Mouse (Mus musculus): ENCODE results near the gene Tfdp2. TPM values are rescaled to one million over a fixed set of nuclear protein-coding genes. Genes with fewer than 3 reads are reported as not detected.
"Not testable (repeated sequence)": the region's sequence is repeated elsewhere in the genome, so short reads cannot be mapped to it uniquely, and the experiment has no call there.

Tfdp2 gene
- 33.1 and 33.7 TPM in 2 replicates for polyA plus RNA-seq (2015; fragmentation: Nextera tagmentation; extraction: Ambion mirVana)

DNA sequence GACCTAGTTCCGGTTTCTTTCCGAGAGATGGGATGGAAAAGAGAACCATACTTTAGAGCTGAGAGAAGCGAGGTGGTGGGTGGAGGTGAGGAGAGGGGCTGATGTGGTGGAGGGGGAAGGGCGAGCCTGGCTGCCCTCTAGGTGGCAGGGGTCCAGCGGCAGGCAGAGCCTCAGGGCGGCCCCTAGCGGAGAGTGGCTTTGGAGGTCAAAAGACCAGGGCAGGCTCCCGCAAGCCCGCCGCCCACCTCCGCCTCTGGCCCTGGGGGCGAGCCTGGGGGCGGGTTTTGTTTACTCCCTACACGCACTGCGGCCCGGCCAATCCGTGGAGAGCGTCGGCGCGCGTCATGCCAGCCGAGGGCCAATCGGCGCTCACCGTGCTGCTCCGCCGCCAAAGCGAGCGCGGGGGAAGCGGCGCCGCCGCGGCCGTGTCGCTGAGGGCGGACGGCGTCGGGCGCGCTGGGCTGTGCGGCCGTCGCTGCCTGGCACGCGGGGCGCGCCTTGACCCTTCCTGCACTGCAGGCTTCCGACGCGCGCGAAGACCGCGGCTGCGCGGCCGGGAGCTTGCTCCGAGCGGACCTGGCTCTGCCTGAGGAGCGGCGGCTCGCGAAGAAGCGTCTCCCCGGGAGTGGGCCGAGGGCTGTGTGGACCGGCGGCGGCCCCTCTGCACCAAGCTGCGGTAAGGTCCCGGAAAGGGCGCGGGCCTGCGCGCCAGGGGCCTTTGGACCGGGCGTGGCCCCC lies at the start of gene Tfdp2:
Gene Tfdp2 (plus strand): TSS at position 391 of the 738 bp plus-strand sequence.
- Histone ChIP-seq H3K27me3 (replicated peaks; ENCODE audit: control insufficient read depth, insufficient read depth, low read length) (no peaks in the 10 kb centered on the region), H3K4me2 (ENCODE audit: low read length) (peak within 1 kb of the TSS; percentile 97), H3K9ac (replicated peaks; ENCODE audit: low read depth, low read length) (peak within 1 kb of the TSS; percentile 79), H3K9me3 (ENCODE audit: control insufficient read depth, low read length) (no peaks in the 10 kb centered on the region), H3K36me3 (ENCODE audit: control insufficient read depth, insufficient read depth) (no peaks in the 10 kb centered on the region), H3K4me3 (replicated peaks; ENCODE audit: low read length) (peak within 1 kb of the TSS; percentile 93), H3K27ac (ENCODE audit: low read length) (peak within 1 kb of the TSS; percentile 45), H3K4me1 (replicated peaks; ENCODE audit: control insufficient read depth, insufficient read depth, low read length) (peaks cover 13% of the 10 kb centered on the region)
- ATAC-seq, result peak; percentile 100
- under 1% methylated on average over 59 of the region's 81 CpGs for WGBS

DNA sequence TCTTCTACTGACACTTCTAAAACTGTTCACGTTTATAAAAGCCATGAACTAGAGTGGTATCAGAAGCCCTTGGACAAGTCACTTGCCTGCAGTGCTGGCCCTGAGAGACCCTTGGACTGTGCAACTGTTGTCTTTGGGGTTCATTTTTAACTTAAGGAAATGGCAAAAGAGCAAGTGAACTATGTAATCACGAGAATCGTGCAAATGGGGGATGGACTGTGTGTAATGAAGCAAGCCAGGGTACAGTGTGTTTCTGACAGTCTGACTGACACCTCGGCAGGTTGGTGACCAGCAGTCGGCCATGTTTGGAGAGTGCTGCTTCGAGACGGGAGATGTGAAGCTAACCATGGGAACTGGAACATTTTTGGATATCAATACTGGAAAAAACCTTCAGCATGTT lies 43.3 kb upstream of the Tfdp2 start:
- Histone ChIP-seq H3K27me3 (replicated peaks; ENCODE audit: control insufficient read depth, insufficient read depth, low read length) (no peaks in the 10 kb centered on the region), H3K9me3 (ENCODE audit: control insufficient read depth, low read length) (no peaks in the 10 kb centered on the region), H3K4me3 (replicated peaks; ENCODE audit: low read length) (no peak overlapping the region), H3K4me1 (replicated peaks; ENCODE audit: control insufficient read depth, insufficient read depth, low read length) (no peaks in the 10 kb centered on the region), H3K27ac (ENCODE audit: low read length) (no peak overlapping the region), H3K36me3 (ENCODE audit: control insufficient read depth, insufficient read depth) (no peaks in the 10 kb centered on the region), H3K4me2 (ENCODE audit: low read length) (no peak overlapping the region), H3K9ac (replicated peaks; ENCODE audit: low read depth, low read length) (no peak overlapping the region)
- ATAC-seq, result no peak
- 88% methylated on average over 7 of the region's 7 CpGs for WGBS

GRCm38 (mm10) chr9:96158431-96158830 lies 37.6 kb upstream of the Tfdp2 start:
- Histone ChIP-seq H3K9me3 (ENCODE audit: control insufficient read depth, low read length) (no peaks in the 10 kb centered on the region), H3K36me3 (ENCODE audit: control insufficient read depth, insufficient read depth) (no peaks in the 10 kb centered on the region), H3K4me2 (ENCODE audit: low read length) (no peak overlapping the region), H3K4me1 (replicated peaks; ENCODE audit: control insufficient read depth, insufficient read depth, low read length) (no peaks in the 10 kb centered on the region), H3K4me3 (replicated peaks; ENCODE audit: low read length) (no peak overlapping the region), H3K27me3 (replicated peaks; ENCODE audit: control insufficient read depth, insufficient read depth, low read length) (no peaks in the 10 kb centered on the region), H3K9ac (replicated peaks; ENCODE audit: low read depth, low read length) (no peak overlapping the region), H3K27ac (ENCODE audit: low read length) (no peak overlapping the region)
- ATAC-seq, result no peak
- WGBS, result 58% methylated on average over 4 of the region's 4 CpGs

DNA sequence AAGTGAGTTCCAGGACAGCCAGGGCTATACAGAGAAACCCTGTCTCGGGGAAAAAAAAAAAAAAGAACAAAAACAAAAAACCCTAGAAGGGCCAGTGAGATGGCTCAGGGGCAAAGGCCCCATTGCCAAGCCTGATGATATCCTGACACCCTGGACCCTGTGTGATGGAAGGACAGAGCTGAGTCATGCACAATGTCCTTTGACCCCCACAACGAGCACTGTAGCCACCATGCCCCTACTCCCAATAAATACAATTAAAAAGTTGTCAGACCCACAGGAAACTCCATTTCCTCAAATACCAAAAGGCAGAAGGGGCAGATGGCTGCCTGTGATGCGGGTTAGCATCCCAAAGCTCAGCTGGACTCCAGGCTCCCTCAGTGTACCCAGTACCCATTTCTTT lies 37.0 kb upstream of the Tfdp2 start:
- no peaks in the 10 kb centered on the region for H3K9me3 ChIP-seq (ENCODE audit: control insufficient read depth, low read length)
- no peak for ATAC-seq
- H3K36me3 ChIP-seq (ENCODE audit: control insufficient read depth, insufficient read depth), result no peaks in the 10 kb centered on the region
- H3K27ac ChIP-seq (ENCODE audit: low read length), result no peak overlapping the region
- 82% methylated on average over 3 of the region's 3 CpGs for WGBS
- H3K4me2 ChIP-seq (ENCODE audit: low read length), result no peak overlapping the region
- H3K9ac ChIP-seq (replicated peaks; ENCODE audit: low read depth, low read length), result no peak overlapping the region
- no peaks in the 10 kb centered on the region for H3K27me3 ChIP-seq (replicated peaks; ENCODE audit: control insufficient read depth, insufficient read depth, low read length)
- H3K4me3 ChIP-seq (replicated peaks; ENCODE audit: low read length), result no peak overlapping the region
- H3K4me1 ChIP-seq (replicated peaks; ENCODE audit: control insufficient read depth, insufficient read depth, low read length), result no peaks in the 10 kb centered on the region

GRCm38 (mm10) chr9:96160767-96161166 lies 35.3 kb upstream of the Tfdp2 start:
- no peaks in the 10 kb centered on the region for H3K4me1 ChIP-seq (replicated peaks; ENCODE audit: control insufficient read depth, insufficient read depth, low read length)
- no peaks in the 10 kb centered on the region for H3K27me3 ChIP-seq (replicated peaks; ENCODE audit: control insufficient read depth, insufficient read depth, low read length)
- H3K27ac ChIP-seq (ENCODE audit: low read length), result no peak overlapping the region
- ATAC-seq, result no peak
- no peak overlapping the region for H3K4me2 ChIP-seq (ENCODE audit: low read length)
- H3K9me3 ChIP-seq (ENCODE audit: control insufficient read depth, low read length), result no peaks in the 10 kb centered on the region
- WGBS, result 77% methylated on average over 3 of the region's 3 CpGs
- H3K36me3 ChIP-seq (ENCODE audit: control insufficient read depth, insufficient read depth), result no peaks in the 10 kb centered on the region
- no peak overlapping the region for H3K9ac ChIP-seq (replicated peaks; ENCODE audit: low read depth, low read length)
- no peak overlapping the region for H3K4me3 ChIP-seq (replicated peaks; ENCODE audit: low read length)

GRCm38 (mm10) chr9:96162421-96162820 lies 33.7 kb upstream of the Tfdp2 start:
- no peaks in the 10 kb centered on the region for H3K9me3 ChIP-seq (ENCODE audit: control insufficient read depth, low read length)
- WGBS, result 63% methylated on average over 5 of the region's 5 CpGs
- H3K27ac ChIP-seq (ENCODE audit: low read length), result no peak overlapping the region
- no peaks in the 10 kb centered on the region for H3K27me3 ChIP-seq (replicated peaks; ENCODE audit: control insufficient read depth, insufficient read depth, low read length)
- no peaks in the 10 kb centered on the region for H3K36me3 ChIP-seq (ENCODE audit: control insufficient read depth, insufficient read depth)
- no peak for ATAC-seq
- no peaks in the 10 kb centered on the region for H3K4me1 ChIP-seq (replicated peaks; ENCODE audit: control insufficient read depth, insufficient read depth, low read length)
- no peak overlapping the region for H3K4me3 ChIP-seq (replicated peaks; ENCODE audit: low read length)
- no peak overlapping the region for H3K9ac ChIP-seq (replicated peaks; ENCODE audit: low read depth, low read length)
- no peak overlapping the region for H3K4me2 ChIP-seq (ENCODE audit: low read length)

DNA sequence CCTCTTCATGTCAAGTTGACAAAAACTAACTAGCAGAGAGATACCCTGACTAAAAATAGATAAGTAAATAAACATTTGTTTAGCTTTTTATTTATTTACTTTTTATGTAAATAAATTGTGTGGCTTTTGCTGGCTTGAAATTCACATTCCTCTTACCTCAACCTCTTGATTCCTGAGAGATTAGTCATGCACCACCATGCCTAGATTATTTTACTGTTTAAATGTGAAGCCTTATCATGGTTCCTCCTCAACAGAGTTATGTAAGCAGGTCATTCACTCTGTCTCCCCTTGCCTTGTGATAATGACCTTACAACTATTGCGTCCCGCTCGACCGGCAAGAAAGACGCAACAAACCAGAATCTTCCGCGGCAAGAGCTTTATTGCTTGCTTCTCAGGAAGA lies 32.6 kb upstream of the Tfdp2 start:
- ATAC-seq, result no peak
- Histone ChIP-seq H3K9ac (replicated peaks; ENCODE audit: low read depth, low read length) (no peak overlapping the region), H3K4me2 (ENCODE audit: low read length) (no peak overlapping the region), H3K36me3 (ENCODE audit: control insufficient read depth, insufficient read depth) (no peaks in the 10 kb centered on the region), H3K27me3 (replicated peaks; ENCODE audit: control insufficient read depth, insufficient read depth, low read length) (no peaks in the 10 kb centered on the region), H3K9me3 (ENCODE audit: control insufficient read depth, low read length) (no peaks in the 10 kb centered on the region), H3K4me1 (replicated peaks; ENCODE audit: control insufficient read depth, insufficient read depth, low read length) (no peaks in the 10 kb centered on the region), H3K27ac (ENCODE audit: low read length) (no peak overlapping the region), H3K4me3 (replicated peaks; ENCODE audit: low read length) (no peak overlapping the region)
- 96% methylated on average over 7 of the region's 7 CpGs for WGBS

DNA sequence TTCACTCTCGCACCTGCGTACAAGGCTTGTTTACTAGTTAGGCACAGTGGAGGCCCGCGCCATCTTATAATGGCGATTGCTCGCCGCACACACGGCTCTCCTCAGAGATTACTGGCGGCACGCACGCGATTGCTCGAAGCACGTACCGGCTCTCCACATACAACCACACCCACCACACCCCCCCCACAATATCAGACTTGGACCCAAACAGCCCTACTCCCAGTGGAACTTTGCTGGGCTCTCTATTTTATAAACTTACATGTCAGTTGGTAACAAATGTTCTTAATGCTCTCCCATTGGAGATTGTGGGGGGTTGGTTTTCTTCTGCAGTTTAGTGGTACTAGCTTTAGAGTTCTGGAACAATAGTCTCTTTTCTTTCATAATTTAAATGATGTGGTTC lies 32.1 kb upstream of the Tfdp2 start:
- not testable (repeated sequence) for H3K4me2 ChIP-seq (ENCODE audit: low read length); H3K36me3 ChIP-seq (ENCODE audit: control insufficient read depth, insufficient read depth); H3K9ac ChIP-seq (replicated peaks; ENCODE audit: low read depth, low read length); H3K9me3 ChIP-seq (ENCODE audit: control insufficient read depth, low read length); H3K4me3 ChIP-seq (replicated peaks; ENCODE audit: low read length); ATAC-seq; H3K27me3 ChIP-seq (replicated peaks; ENCODE audit: control insufficient read depth, insufficient read depth, low read length); H3K27ac ChIP-seq (ENCODE audit: low read length); H3K4me1 ChIP-seq (replicated peaks; ENCODE audit: control insufficient read depth, insufficient read depth, low read length)
- 95% methylated on average over 14 of the region's 15 CpGs for WGBS

DNA sequence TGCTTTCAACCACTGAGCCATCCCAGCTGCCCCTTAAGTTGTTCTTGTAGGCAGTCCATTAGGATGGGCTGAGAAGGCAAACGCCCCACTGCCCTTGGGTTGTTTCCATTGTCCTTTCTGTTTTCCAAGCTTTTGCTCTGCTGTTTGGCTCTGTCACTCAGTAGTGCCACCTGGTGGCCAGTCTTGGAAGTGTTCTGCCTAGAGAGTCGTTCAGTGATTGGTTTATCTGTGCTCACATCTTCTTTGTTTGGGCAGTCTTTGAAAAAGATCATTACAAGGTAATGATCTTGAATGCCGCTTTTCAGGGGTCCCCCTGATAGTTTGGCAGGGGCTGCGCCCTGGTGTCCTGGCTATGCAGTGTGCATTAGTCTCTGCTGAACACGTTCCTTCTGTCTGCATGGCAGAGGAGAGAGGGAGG lies 28.9 kb upstream of the Tfdp2 start:
- Histone ChIP-seq H3K9me3 (ENCODE audit: control insufficient read depth, low read length) (no peaks in the 10 kb centered on the region), H3K36me3 (ENCODE audit: control insufficient read depth, insufficient read depth) (no peaks in the 10 kb centered on the region), H3K27ac (ENCODE audit: low read length) (no peak overlapping the region), H3K4me3 (replicated peaks; ENCODE audit: low read length) (no peak overlapping the region), H3K4me1 (replicated peaks; ENCODE audit: control insufficient read depth, insufficient read depth, low read length) (no peaks in the 10 kb centered on the region), H3K9ac (replicated peaks; ENCODE audit: low read depth, low read length) (no peak overlapping the region), H3K4me2 (ENCODE audit: low read length) (no peak overlapping the region), H3K27me3 (replicated peaks; ENCODE audit: control insufficient read depth, insufficient read depth, low read length) (no peaks in the 10 kb centered on the region)
- WGBS, result 3% methylated on average over 5 of the region's 5 CpGs
- ATAC-seq, result no peak

- Histone ChIP-seq H3K36me3 (ENCODE audit: control insufficient read depth, insufficient read depth) (no peaks in the 10 kb centered on the region), H3K27ac (ENCODE audit: low read length) (no peak overlapping the region), H3K4me2 (ENCODE audit: low read length) (no peak overlapping the region), H3K4me1 (replicated peaks; ENCODE audit: control insufficient read depth, insufficient read depth, low read length) (no peaks in the 10 kb centered on the region), H3K4me3 (replicated peaks; ENCODE audit: low read length) (no peak overlapping the region), H3K27me3 (replicated peaks; ENCODE audit: control insufficient read depth, insufficient read depth, low read length) (no peaks in the 10 kb centered on the region), H3K9me3 (ENCODE audit: control insufficient read depth, low read length) (no peaks in the 10 kb centered on the region), H3K9ac (replicated peaks; ENCODE audit: low read depth, low read length) (no peak overlapping the region)
- 57% methylated on average over 3 of the region's 3 CpGs for WGBS
- no peak for ATAC-seq
Observed at GRCm38 (mm10) chr9:96170600-96170999, 25.5 kb upstream of the Tfdp2 start.

Measured in forebrain, embryonic 16.5 days (tissue).